Mouse (Mus musculus): ENCODE data around the gene Gabre. TPM values are rescaled to one million over a fixed set of nuclear protein-coding genes. Genes with fewer than 3 reads are reported as not detected.

The Gabre gene
- under 1 TPM; 0.37 to 0.41 TPM for total RNA-seq (2021)

- no peak for DNase-seq (ENCODE audit: low spot score in 2 of 2)
- intact Hi-C loops (cut with DNase I), result no loop called here
Measured at GRCm38 (mm10) chrX:72274659-72275371, at the start of gene Gabre. Gene Gabre (minus strand): TSS chrX:72274803.

GRCm38 (mm10) chrX:72297812-72298211 is 23.2 kb upstream of the Gabre start:
- intact Hi-C loops (cut with DNase I), result no loop called here
- DNase-seq (ENCODE audit: low spot score in 2 of 2), result peak in 1 of 2 experiments; percentile 2

DNA sequence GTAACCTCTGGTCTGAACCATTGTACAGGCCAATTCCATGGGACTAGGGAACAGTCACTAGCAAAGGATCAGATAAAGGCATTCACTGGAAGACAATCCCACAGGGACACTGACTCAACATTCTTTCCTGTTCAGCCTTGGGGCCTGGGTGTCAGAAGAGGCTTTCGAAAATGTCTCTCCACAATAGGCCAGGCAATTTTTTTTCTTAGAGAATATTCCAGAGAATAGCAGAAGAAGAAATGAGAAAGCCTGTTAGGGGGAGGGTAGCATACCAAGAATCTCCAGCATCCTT is 715 bp upstream of the Gabre start:
- no peak for DNase-seq (ENCODE audit: low spot score in 2 of 2)
- intact Hi-C loops (cut with DNase I), result no loop called here

DNA sequence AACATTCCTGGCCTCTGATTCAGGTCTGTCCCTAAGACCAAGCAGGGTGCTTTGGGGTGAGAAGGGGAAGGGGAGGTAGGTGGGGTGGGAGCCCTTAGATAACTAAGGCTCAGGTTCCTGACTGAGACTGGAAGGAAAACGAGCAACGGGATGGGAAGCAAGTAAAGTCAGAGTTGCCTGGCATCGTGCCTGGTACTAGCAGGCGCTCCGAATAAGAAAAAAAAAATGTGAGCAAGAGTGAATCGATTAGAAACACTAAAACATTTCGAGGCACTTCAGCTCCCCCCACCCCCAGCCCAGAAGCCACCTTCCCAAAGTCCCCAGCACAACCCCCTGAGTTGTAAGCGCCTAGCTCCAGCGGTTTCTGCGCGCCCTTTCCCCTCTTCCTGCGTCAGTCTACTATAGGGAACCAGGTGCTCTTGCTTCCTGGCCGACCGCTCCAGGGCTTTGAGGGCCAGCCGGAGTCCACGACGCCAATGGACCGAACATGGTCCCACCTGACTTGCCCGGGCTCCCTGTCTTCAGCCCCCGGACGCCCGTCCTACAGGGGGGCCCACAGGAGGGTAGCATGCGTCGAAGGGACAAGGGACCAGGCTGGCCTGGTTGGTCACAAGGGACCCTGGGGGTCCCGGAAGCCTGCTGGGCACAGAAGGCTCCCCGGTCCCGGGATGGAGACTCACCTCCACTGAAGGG is 491 bp downstream of the Gabre start:
- no peak for DNase-seq (ENCODE audit: low spot score in 2 of 2)
- intact Hi-C loops (cut with DNase I), result no loop called here

- intact Hi-C loops (cut with DNase I), result no loop called here
- no peak for DNase-seq (ENCODE audit: low spot score in 2 of 2)
Measured at GRCm38 (mm10) chrX:72270637-72271036, 4.0 kb downstream of the Gabre start.

- intact Hi-C loops (cut with DNase I), result no loop called here
- DNase-seq (ENCODE audit: low spot score in 2 of 2), result no peak
Measured at GRCm38 (mm10) chrX:72221717-72222116, 52.9 kb downstream of the Gabre start, which contains the start of gene Magea4. Gene Magea4 (plus strand): TSS chrX:72222017.

Small RNA genes within 50 kb of the gene (microRNA-seq; reads per million reads assigned to microRNA genes)
- gene Mir224 (0.67 to 2.2 reads per million in 2 experiments), gene Mir452 (0 reads per million in 2 experiments)

Other genes starting within 250 kb of the Gabre start
- not detected for gene Magea4, start 52.8 kb downstream of the Gabre start, total RNA-seq (2021)
- not detected for gene Magea10, start 112.1 kb upstream of the Gabre start, total RNA-seq (2021)

Data from left cerebral cortex, postnatal 25 days (tissue).